Mouse (Mus musculus) kidney, postnatal 14 days (tissue): ENCODE measurements around the gene Olfr1326-ps1.

Source experiments
- DNase-seq: peaks from one replicate; pipeline ENCODE4 v3.0.0; 2022; ENCODE audit warnings: mixed read lengths

Olfr1326-ps1 gene

GRCm38 (mm10) chrX:74574788-74575187 is at the start of gene Olfr1326-ps1:
Gene Olfr1326-ps1 (minus strand): TSS chrX:74574888.
- DNase-seq, result no peak

- DNase-seq, result no peak
These were observed 17.7 kb upstream of the Olfr1326-ps1 start, which contains the start of gene Olfr1325 for GRCm38 (mm10) chrX:74592379-74592778. Gene Olfr1325 (plus strand): TSS chrX:74592679.
